Mouse (Mus musculus): Measurements from ENCODE around the gene Ttc16. TPM values are rescaled to one million over a fixed set of nuclear protein-coding genes. Genes with fewer than 3 reads are reported as not detected.

Ttc16 gene
- polyA plus RNA-seq, 1 experiment from 2014 or later, result 0.34 TPM

GRCm38 (mm10) chr2:32740916-32741272 lies 34.5 kb downstream of the Ttc16 start, which contains the start of gene 6330409D20Rik:
6330409D20Rik (minus strand) TSS chr2:32741016.
- Histone ChIP-seq H3K9ac (ENCODE audit: low read depth, low read length) (peak within 1 kb of the TSS; percentile 64), H3K9me3 (ENCODE audit: control insufficient read depth, low read length) (no peaks in the 10 kb centered on the region), H3K4me1 (ENCODE audit: control insufficient read depth, insufficient read depth, low read length) (peaks cover 30% of the 10 kb centered on the region), H3K27me3 (replicated peaks; ENCODE audit: control insufficient read depth, insufficient read depth, low read length) (peaks cover 19% of the 10 kb centered on the region), H3K4me2 (ENCODE audit: low read depth, low read length) (peak within 1 kb of the TSS; percentile 84), H3K36me3 (ENCODE audit: control insufficient read depth, insufficient read depth, low read length) (0 out of 2 replicates have a peak, but pooled peaks cover 2% of the 10 kb centered on the region), H3K4me3 (ENCODE audit: low read length) (peak within 1 kb of the TSS; percentile 48), H3K27ac (ENCODE audit: low read length) (no peak within 1 kb of the TSS)
- 12% methylated on average over 11 of the region's 11 CpGs for WGBS
- ATAC-seq, result no peak

- Histone ChIP-seq H3K4me2 (ENCODE audit: low read depth, low read length) (no peak overlapping the region), H3K27ac (ENCODE audit: low read length) (no peak overlapping the region), H3K9me3 (ENCODE audit: control insufficient read depth, low read length) (no peaks in the 10 kb centered on the region), H3K9ac (ENCODE audit: low read depth, low read length) (no peak overlapping the region), H3K36me3 (ENCODE audit: control insufficient read depth, insufficient read depth, low read length) (0 out of 2 replicates have a peak, but pooled peaks cover 2% of the 10 kb centered on the region), H3K27me3 (replicated peaks; ENCODE audit: control insufficient read depth, insufficient read depth, low read length) (peaks cover 19% of the 10 kb centered on the region), H3K4me1 (ENCODE audit: control insufficient read depth, insufficient read depth, low read length) (peaks cover 39% of the 10 kb centered on the region), H3K4me3 (ENCODE audit: low read length) (no peak overlapping the region)
- ATAC-seq, result no peak
- 72% methylated on average over 4 of the region's 4 CpGs for WGBS
These were observed 36.1 kb downstream of the Ttc16 start for GRCm38 (mm10) chr2:32739311-32739710.

DNA sequence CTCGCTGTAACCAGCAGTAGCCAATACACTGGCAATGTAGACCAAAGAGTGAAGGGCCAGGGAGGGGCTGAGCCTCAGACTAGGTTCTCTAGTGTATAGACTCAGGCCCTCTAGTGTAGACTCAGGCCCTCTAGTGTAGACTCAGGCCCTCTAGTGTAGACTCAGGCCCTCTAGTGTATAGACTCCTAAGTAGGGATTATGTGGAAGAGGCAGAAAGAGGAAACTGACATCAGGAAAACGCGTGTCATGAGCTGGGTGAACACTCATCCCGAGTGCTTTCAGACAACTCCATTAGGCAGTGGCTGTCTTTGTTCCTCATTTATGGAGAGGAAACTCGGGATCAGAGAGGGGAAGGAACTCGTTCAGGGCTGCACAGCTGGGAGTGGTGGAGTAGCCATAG lies 38.4 kb downstream of the Ttc16 start:
- H3K9ac ChIP-seq (ENCODE audit: low read depth, low read length), result 0 out of 2 replicates have a peak overlapping the region, but pooled peaks have one; percentile 20
- no peaks in the 10 kb centered on the region for H3K9me3 ChIP-seq (ENCODE audit: control insufficient read depth, low read length)
- peaks cover 10% of the 10 kb centered on the region for H3K27me3 ChIP-seq (replicated peaks; ENCODE audit: control insufficient read depth, insufficient read depth, low read length)
- H3K36me3 ChIP-seq (ENCODE audit: control insufficient read depth, insufficient read depth, low read length), result 0 out of 2 replicates have a peak, but pooled peaks cover 2% of the 10 kb centered on the region
- no peak overlapping the region for H3K4me2 ChIP-seq (ENCODE audit: low read depth, low read length)
- no peak overlapping the region for H3K4me3 ChIP-seq (ENCODE audit: low read length)
- WGBS, result 56% methylated on average over 6 of the region's 6 CpGs
- no peak for ATAC-seq
- H3K27ac ChIP-seq (ENCODE audit: low read length), result no peak overlapping the region
- peaks cover 36% of the 10 kb centered on the region for H3K4me1 ChIP-seq (ENCODE audit: control insufficient read depth, insufficient read depth, low read length)

GRCm38 (mm10) chr2:32736306-32736829 lies 39.1 kb downstream of the Ttc16 start:
- Histone ChIP-seq H3K27ac (ENCODE audit: low read length) (no peak overlapping the region), H3K36me3 (ENCODE audit: control insufficient read depth, insufficient read depth, low read length) (0 out of 2 replicates have a peak, but pooled peaks cover 2% of the 10 kb centered on the region), H3K4me1 (ENCODE audit: control insufficient read depth, insufficient read depth, low read length) (peaks cover 29% of the 10 kb centered on the region), H3K27me3 (replicated peaks; ENCODE audit: control insufficient read depth, insufficient read depth, low read length) (peaks cover 4% of the 10 kb centered on the region), H3K9ac (ENCODE audit: low read depth, low read length) (0 out of 2 replicates have a peak overlapping the region, but pooled peaks have one; percentile 20), H3K9me3 (ENCODE audit: control insufficient read depth, low read length) (no peaks in the 10 kb centered on the region), H3K4me3 (ENCODE audit: low read length) (no peak overlapping the region), H3K4me2 (ENCODE audit: low read depth, low read length) (no peak overlapping the region)
- WGBS, result 53% methylated on average over 3 of the region's 3 CpGs
- ATAC-seq, result peak; percentile 70

DNA sequence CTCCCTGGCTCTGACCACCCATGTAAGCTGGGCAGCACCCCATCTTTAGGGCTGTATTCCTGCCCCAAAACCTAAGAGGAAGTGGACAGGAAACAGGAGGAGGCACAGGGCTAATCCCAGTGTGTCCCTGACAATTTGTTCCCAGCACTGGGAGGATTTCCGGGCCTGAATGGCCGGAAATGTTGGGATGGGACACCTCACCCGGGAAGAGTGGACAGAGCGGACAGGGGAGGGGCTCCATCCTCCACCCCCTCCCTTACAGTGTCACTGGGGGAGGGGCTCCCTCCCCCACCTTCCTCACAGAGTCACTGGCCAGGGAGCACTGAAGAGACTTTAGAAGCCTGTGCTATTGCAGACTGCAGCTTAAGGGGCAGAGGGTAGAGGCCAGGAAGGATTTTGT lies 40.5 kb downstream of the Ttc16 start:
- 0 out of 2 replicates have a peak, but pooled peaks have one; percentile 12 for ATAC-seq
- Histone ChIP-seq H3K27ac (ENCODE audit: low read length) (peak overlapping the region; percentile 29; the same call in 1 of the 2 replicates), H3K4me1 (ENCODE audit: control insufficient read depth, insufficient read depth, low read length) (peaks cover 34% of the 10 kb centered on the region)

DNA sequence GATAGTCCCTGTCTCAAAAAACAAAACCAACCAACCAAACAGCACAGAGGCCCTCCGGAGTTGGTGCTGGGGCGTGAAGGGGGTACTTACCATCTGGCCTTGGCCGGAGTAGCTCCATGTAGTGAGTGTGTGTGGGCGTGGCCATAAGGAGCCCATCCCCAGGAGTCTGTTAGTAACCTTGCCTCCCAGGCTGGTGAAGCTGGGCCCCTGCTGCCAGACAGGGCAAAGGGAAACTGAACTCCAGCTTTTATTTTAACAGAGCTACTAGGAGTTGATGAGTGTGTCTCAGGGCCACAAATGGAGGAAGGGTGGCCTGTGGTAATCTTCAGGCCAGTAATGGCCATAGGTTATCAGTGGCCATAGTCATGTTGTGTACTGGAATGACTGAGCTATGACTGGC lies 41.0 kb downstream of the Ttc16 start:
- Histone ChIP-seq H3K27me3 (replicated peaks; ENCODE audit: control insufficient read depth, insufficient read depth, low read length) (no peaks in the 10 kb centered on the region), H3K4me1 (ENCODE audit: control insufficient read depth, insufficient read depth, low read length) (peaks cover 37% of the 10 kb centered on the region), H3K4me3 (ENCODE audit: low read length) (no peak overlapping the region), H3K4me2 (ENCODE audit: low read depth, low read length) (no peak overlapping the region), H3K36me3 (ENCODE audit: control insufficient read depth, insufficient read depth, low read length) (0 out of 2 replicates have a peak, but pooled peaks cover 2% of the 10 kb centered on the region), H3K27ac (ENCODE audit: low read length) (peak overlapping the region; percentile 29; the same call in 1 of the 2 replicates), H3K9ac (ENCODE audit: low read depth, low read length) (no peak overlapping the region), H3K9me3 (ENCODE audit: control insufficient read depth, low read length) (no peaks in the 10 kb centered on the region)
- 0 out of 2 replicates have a peak, but pooled peaks have one; percentile 24 for ATAC-seq
- WGBS, result 30% methylated on average over 4 of the region's 4 CpGs

More for the DNA sequence above, 40.5 kb downstream of the Ttc16 start:
- H3K4me2 ChIP-seq (ENCODE audit: low read depth, low read length), result no peak overlapping the region
- WGBS, result 49% methylated on average over 4 of the region's 4 CpGs
- H3K9ac ChIP-seq (ENCODE audit: low read depth, low read length), result no peak overlapping the region
- H3K9me3 ChIP-seq (ENCODE audit: control insufficient read depth, low read length), result no peaks in the 10 kb centered on the region
- 0 out of 2 replicates have a peak, but pooled peaks cover 2% of the 10 kb centered on the region for H3K36me3 ChIP-seq (ENCODE audit: control insufficient read depth, insufficient read depth, low read length)
- no peak overlapping the region for H3K4me3 ChIP-seq (ENCODE audit: low read length)
- no peaks in the 10 kb centered on the region for H3K27me3 ChIP-seq (replicated peaks; ENCODE audit: control insufficient read depth, insufficient read depth, low read length)

DNA sequence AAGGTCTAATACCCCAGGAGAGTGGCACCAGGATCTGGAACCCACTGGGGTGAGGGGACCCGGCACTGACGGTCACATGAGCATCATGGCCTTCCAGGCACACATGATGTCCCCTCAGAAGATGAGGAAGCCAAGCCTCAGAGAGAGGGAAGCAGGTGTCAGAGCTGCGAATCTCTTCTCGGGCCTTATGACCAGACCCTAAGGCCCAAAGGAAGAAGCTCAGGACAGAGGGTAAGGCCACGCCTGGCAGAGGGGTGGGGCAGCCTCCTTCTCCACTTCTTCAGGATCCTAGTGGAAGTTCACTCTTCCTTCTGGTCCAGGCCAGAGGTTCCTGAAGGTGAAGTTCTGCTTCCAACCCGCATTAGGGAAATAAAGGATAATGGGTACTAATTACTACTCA lies 42.7 kb downstream of the Ttc16 start:
- Histone ChIP-seq H3K36me3 (ENCODE audit: control insufficient read depth, insufficient read depth, low read length) (0 out of 2 replicates have a peak, but pooled peaks cover under 1% of the 10 kb centered on the region), H3K9me3 (ENCODE audit: control insufficient read depth, low read length) (no peaks in the 10 kb centered on the region), H3K27me3 (replicated peaks; ENCODE audit: control insufficient read depth, insufficient read depth, low read length) (no peaks in the 10 kb centered on the region), H3K9ac (ENCODE audit: low read depth, low read length) (no peak overlapping the region), H3K4me1 (ENCODE audit: control insufficient read depth, insufficient read depth, low read length) (peaks cover 45% of the 10 kb centered on the region), H3K4me3 (ENCODE audit: low read length) (no peak overlapping the region), H3K27ac (ENCODE audit: low read length) (no peak overlapping the region), H3K4me2 (ENCODE audit: low read depth, low read length) (no peak overlapping the region)
- no peak for ATAC-seq
- 78% methylated on average over 6 of the region's 6 CpGs for WGBS

GRCm38 (mm10) chr2:32731911-32732310 lies 43.5 kb downstream of the Ttc16 start:
- no peak for ATAC-seq
- WGBS, result 47% methylated on average over 4 of the region's 4 CpGs
- Histone ChIP-seq H3K27ac (ENCODE audit: low read length) (peak overlapping the region; percentile 76), H3K36me3 (ENCODE audit: control insufficient read depth, insufficient read depth, low read length) (no peaks in the 10 kb centered on the region), H3K9me3 (ENCODE audit: control insufficient read depth, low read length) (no peaks in the 10 kb centered on the region), H3K9ac (ENCODE audit: low read depth, low read length) (no peak overlapping the region), H3K27me3 (replicated peaks; ENCODE audit: control insufficient read depth, insufficient read depth, low read length) (no peaks in the 10 kb centered on the region), H3K4me3 (ENCODE audit: low read length) (no peak overlapping the region), H3K4me2 (ENCODE audit: low read depth, low read length) (no peak overlapping the region), H3K4me1 (ENCODE audit: control insufficient read depth, insufficient read depth, low read length) (peaks cover 41% of the 10 kb centered on the region)

GRCm38 (mm10) chr2:32730854-32731253 lies 44.6 kb downstream of the Ttc16 start:
- no peaks in the 10 kb centered on the region for H3K27me3 ChIP-seq (replicated peaks; ENCODE audit: control insufficient read depth, insufficient read depth, low read length)
- H3K4me1 ChIP-seq (ENCODE audit: control insufficient read depth, insufficient read depth, low read length), result peaks cover 33% of the 10 kb centered on the region
- peak overlapping the region; percentile 45 for H3K9ac ChIP-seq (ENCODE audit: low read depth, low read length)
- no peaks in the 10 kb centered on the region for H3K9me3 ChIP-seq (ENCODE audit: control insufficient read depth, low read length)
- H3K36me3 ChIP-seq (ENCODE audit: control insufficient read depth, insufficient read depth, low read length), result no peaks in the 10 kb centered on the region
- H3K4me2 ChIP-seq (ENCODE audit: low read depth, low read length), result peak overlapping the region; percentile 40
- peak overlapping the region; percentile 8; the same call in 1 of the 2 replicates for H3K4me3 ChIP-seq (ENCODE audit: low read length)
- H3K27ac ChIP-seq (ENCODE audit: low read length), result peak overlapping the region; percentile 76
- 32% methylated on average over 11 of the region's 11 CpGs for WGBS
- no peak for ATAC-seq
